Mouse (Mus musculus): ENCODE data around the gene Gm31371.
A peak's percentile ranks its signal among the peaks of the same experiment; 100 is the strongest.
"Not testable (repeated sequence)": the region's sequence is repeated elsewhere in the genome, so short reads cannot be mapped to it uniquely, and the experiment has no call there.

The Gm31371 gene

GRCm38 (mm10) chr8:19903092-19903491 lies at the start of gene Gm31371:
Gene Gm31371 (plus strand): TSS chr8:19903392.
- DNase-seq = not testable (repeated sequence)

- DNase-seq = not testable (repeated sequence)
These were observed 3.3 kb downstream of the Gm31371 start for GRCm38 (mm10) chr8:19906425-19907055.

GRCm38 (mm10) chr8:19908841-19909321 lies 5.7 kb downstream of the Gm31371 start:
- DNase-seq = not testable (repeated sequence)

- DNase-seq = not testable (repeated sequence)
These were observed 15.9 kb downstream of the Gm31371 start for GRCm38 (mm10) chr8:19919086-19919485.

- not testable (repeated sequence) for DNase-seq
These were observed 31.1 kb downstream of the Gm31371 start for GRCm38 (mm10) chr8:19934274-19934673.

- DNase-seq = not testable (repeated sequence)
These were observed 32.4 kb downstream of the Gm31371 start for GRCm38 (mm10) chr8:19935541-19936030.

- DNase-seq = no peak
These were observed 57.7 kb downstream of the Gm31371 start for GRCm38 (mm10) chr8:19960935-19961334.

- not testable (repeated sequence) for DNase-seq
These were observed 60.6 kb downstream of the Gm31371 start for GRCm38 (mm10) chr8:19963766-19964165.

- DNase-seq = peak; percentile 5
These were observed 65.0 kb downstream of the Gm31371 start for GRCm38 (mm10) chr8:19968151-19968550.

GRCm38 (mm10) chr8:19975237-19975636 lies 72.0 kb downstream of the Gm31371 start:
- not testable (repeated sequence) for DNase-seq
